Mouse (Mus musculus) left cerebral cortex, adult 11 months (tissue): ENCODE results near the gene Keg1.
A peak's percentile ranks its signal among the peaks of the same experiment; 100 is the strongest.
"Not testable (repeated sequence)": the region's sequence is repeated elsewhere in the genome, so short reads cannot be mapped to it uniquely, and the experiment has no call there.

Experiments
- DNase-seq: peaks from one replicate; pipeline ENCODE4 v3.0.0; 2022; ENCODE audit warnings: low spot score

Gene Keg1

DNA sequence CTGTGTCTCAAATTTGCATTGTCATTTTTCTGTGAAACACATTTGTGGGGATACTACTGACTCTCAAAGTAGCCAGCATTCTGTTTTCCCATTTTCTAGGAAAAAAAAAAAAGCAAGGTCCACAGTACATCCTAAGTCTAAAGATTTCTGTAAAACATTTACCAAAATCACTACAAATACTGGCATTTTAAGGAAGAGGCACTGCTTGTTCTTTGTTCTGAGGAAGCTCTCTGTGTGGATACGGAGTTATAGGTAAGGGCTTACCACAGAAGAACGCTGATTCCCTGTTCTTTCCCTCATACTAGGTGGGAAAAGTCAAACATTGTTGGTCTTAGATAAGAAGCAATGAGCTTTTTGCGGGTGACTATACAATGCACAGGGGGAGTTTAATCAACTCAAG is at the start of gene Keg1:
Gene Keg1 (plus strand): TSS at position 197 of the 400 bp plus-strand sequence.
- no peak for DNase-seq

GRCm38 (mm10) chr19:12649511-12649910 is 46.1 kb upstream of the Keg1 start:
- DNase-seq = no peak

- no peak for DNase-seq
These were observed 29.4 kb upstream of the Keg1 start for GRCm38 (mm10) chr19:12666156-12666555.

DNA sequence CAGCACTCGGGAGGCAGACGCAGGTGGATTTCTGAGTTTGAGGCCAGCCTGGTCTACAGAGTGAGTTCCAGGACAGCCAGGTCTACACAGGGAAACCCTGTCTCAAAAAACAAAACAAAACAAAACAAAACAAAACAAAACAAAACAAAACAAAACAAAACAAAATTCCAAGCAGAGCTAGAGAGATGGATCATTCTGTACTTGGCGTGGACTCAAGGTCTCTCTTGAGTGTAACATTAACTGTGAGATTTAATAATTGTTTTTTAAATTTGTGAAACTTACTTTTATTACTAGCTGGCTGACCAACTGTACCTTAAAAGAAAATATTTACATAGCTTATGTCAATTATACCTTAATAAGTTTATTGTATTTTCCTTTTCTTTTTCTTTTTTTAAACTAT is 27.0 kb upstream of the Keg1 start:
- not testable (repeated sequence) for DNase-seq

DNA sequence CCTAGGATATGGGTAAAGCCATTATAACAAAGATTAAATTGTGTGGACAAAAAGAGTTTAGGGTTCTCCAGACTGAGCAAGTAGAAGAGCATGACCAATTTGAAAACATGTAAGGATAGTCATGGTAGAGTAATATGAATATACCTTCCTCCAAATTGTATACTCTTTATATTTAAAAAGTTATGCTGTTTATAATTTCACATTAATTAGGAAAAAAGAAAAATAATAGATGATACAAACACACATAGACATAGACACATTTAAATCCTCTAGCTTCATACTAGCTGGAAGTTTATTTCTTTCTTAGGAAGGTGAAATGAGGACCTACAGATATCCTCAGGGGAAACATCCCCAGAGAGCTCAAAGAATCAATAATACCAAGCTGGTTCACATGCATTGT is 25.4 kb upstream of the Keg1 start, which contains the start of gene Olfr1442:
Gene Olfr1442 (plus strand): TSS at position 301 of the 400 bp plus-strand sequence.
- DNase-seq = no peak

GRCm38 (mm10) chr19:12671051-12671450 is 24.5 kb upstream of the Keg1 start:
- no peak for DNase-seq

DNA sequence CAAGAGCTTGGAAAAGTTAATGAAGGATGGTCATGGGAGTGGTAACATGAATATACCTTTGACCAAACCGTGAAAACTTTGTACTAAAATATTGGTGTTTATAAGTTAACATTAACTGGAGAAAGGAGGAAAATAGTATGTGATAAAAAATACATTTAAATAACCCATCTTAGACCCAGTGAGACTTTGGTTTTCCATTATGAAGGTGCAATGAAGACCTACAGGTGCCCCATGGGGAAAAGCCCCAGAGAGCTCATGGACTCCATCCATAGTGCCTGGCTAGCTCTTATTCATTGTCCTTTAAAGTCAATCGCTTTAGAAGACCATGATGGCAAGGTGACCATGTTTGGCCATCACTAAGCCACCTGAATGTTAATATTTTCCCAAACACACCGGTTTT is 17.8 kb upstream of the Keg1 start, which contains the start of gene Olfr1443:
Gene Olfr1443 (plus strand): TSS at position 301 of the 400 bp plus-strand sequence.
- DNase-seq = no peak

GRCm38 (mm10) chr19:12684638-12685037 is 10.9 kb upstream of the Keg1 start:
- DNase-seq = no peak

DNA sequence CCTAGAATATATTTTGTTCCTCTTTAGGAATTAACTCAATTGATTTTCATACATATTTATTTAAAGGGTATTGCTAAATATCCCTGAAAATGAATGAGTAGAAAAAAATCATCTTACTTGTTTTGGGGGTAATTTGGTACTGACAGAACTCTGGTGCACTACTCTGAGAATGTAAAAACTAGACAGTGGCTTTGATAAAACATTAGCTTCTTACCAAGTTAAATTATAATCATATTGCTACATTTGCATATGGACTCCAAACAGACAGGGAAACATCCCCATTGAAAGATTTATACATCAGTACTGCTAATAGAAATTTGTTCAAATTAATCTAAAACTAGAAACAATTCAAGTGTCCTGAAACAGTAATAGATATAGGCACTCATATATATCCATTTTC is 10.4 kb upstream of the Keg1 start:
- no peak for DNase-seq

DNA sequence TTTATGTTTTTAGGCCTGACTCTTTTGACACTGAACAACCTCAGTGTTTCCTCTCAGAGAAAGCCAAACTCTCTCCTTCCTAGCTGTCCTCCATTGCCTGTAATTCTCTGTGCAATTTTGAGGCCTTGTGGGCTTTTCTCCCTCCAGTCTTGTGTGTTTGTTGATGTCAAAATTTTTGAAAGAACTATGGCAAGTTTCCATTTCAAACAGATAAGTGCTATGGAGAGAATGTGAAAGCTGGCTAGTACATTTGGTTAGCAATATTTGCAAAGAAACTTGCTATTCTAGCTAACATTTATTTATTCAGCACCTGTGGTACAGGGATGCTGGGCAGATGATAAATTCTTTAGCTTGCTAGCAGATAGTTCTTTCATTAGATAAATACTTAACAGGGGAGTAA is 635 bp downstream of the Keg1 start:
- DNase-seq = no peak

GRCm38 (mm10) chr19:12708458-12708857 is 12.9 kb downstream of the Keg1 start:
- no peak for DNase-seq

DNA sequence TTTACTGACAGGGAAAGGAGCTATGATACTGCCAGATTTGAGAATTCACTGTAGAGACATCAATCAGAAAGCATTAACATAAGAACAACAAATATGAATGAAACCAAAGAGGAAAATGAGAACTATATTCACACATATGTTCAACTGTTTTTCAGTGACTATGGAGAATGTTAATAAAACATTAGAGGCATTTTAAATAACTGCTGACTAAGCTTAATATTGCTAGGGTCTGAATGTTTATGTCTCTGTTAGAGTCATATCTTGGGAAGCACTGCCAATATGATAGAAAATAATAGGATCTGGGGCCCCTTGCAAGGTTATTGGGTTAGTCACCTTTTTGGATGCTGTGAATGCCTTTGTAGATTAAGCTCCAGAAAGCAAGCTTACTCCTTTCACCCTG is 13.4 kb downstream of the Keg1 start:
- no peak for DNase-seq

- DNase-seq = no peak
These were observed 23.6 kb downstream of the Keg1 start for GRCm38 (mm10) chr19:12719189-12719588.

DNA sequence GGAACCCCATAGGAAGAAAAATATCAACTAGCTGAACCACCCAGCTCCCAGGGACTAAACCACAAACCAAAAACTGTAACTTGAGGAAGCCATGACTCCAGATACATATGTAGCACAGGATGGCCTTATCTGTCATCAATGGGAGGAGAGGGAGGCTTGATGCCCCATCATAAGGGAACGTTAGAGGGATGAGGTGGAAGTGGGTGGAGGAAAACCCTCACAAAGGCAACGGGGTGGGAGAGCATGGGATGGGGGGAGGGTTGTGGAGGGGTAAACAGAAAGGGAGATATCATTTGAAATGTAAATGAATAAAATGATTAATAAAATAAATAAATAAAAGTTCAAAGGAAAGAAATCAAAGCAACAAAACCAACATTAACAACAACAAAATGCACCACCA is 24.9 kb downstream of the Keg1 start:
- no peak for DNase-seq

DNA sequence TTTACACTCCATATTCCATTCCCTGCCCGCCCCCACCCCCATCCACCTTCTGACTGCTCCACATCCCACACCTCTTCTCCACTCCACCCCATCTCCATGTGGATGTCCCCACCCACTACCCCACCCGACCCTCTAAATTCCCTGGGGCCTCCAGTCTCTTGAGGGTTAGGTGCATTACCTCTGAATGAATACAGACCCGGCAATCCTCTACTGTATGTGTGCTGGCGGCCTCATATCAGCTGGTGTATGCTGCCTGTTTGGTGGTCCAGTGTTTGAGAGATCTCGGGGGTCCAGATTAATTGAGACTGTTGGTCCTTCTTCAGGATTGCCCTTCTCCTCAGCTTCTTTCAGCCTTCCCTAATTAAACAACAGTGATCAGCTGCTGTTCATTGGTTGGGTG is 25.3 kb downstream of the Keg1 start:
- DNase-seq = not testable (repeated sequence)

DNA sequence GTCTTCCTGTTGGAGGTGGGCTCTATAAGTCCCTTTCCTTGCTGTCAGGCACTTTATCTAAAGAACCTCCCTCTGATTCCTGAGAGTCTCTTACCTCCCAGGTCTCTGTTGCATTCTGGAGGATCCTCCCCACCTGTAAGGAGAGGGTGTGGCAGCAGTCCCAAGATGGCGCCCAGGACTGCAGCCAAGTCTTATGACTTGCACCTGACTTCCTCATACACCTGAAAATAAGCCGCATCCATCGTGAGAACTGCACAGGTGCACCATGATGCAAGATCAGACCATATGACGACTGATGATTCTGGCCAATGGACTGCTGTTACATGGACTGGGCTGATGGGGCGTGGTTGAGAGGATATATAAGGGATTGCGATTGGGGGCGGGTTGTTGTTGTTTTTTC is 26.0 kb downstream of the Keg1 start:
- DNase-seq = not testable (repeated sequence)

DNA sequence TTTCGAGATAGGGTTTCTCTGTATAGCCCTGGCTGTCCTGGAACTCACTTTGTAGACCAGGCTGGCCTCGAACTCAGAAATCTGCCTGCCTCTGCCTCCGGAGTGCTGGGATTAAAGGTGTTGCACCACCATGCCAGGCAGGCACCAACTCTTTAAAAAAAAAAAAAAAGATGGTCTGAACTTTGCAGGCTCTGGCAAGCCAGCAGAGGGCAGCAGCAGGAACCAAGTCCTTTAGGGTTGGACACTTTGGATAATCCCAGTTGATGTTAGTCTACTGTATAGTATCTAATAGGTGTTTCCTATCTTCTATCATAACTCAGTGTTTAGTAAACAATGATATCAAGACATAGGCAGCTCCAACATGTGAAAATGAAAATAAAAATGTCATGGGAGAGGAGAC is 26.7 kb downstream of the Keg1 start:
- no peak for DNase-seq

GRCm38 (mm10) chr19:12725851-12726250 is 30.3 kb downstream of the Keg1 start:
- no peak for DNase-seq

DNA sequence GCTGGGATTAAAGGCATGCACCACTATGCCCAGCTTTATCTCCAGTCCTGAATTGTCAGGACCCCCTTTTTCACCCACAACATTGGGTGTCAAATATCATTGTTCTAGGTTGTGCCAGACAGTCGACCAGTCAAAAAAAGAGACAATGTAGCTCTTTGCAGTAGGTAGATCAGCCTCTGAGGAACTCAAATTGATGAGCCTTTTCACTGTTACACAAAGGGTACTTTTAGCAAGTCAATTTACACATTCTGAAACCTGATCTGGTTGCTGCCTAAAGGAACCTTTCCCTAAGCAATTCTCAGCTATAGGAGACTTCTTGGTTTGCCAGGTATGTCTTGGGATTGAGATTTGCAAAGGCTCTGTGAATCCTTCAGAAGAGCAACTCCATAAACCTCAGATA is 35.5 kb downstream of the Keg1 start:
- no peak for DNase-seq

DNA sequence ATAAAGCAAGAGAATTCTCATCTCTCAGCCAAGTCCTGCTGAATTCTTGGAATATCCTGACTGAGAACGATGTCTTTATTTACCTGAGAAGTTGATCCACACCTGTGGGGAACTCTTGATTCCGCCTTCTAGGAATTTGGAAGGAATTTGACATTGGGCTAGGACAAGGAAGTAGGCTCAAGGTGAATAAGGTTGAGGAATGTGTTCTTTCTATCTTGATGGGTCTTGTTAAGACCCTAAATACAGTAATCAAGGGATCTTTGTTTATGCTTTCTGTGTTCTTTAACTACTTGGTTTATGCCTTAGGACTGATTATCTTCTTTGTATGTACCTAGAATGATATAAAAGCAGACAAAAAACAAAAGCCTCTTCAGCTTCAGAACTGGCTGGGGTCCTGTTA is 36.4 kb downstream of the Keg1 start:
- DNase-seq = no peak

DNA sequence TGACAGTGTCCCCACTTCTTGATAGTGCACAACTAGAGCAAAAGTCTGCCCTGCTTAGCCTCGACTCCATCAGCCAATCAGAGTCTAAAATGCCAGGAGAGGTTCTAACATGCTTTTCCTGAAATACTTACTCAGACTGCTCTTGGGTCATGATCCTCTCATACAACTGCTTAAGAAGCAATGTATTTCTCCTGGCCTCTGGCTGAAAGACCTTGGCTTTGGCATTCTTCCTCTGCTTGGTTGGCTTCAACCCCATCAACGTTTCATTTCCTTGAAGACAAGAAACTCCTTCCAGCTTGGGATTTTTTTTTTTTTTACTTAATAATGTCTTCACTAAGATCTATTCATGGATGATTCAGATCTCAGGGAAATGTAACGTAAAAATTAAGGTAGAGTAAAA is 60.7 kb downstream of the Keg1 start:
- no peak for DNase-seq

GRCm38 (mm10) chr19:12758936-12759478 is 63.4 kb downstream of the Keg1 start:
- DNase-seq = no peak

DNA sequence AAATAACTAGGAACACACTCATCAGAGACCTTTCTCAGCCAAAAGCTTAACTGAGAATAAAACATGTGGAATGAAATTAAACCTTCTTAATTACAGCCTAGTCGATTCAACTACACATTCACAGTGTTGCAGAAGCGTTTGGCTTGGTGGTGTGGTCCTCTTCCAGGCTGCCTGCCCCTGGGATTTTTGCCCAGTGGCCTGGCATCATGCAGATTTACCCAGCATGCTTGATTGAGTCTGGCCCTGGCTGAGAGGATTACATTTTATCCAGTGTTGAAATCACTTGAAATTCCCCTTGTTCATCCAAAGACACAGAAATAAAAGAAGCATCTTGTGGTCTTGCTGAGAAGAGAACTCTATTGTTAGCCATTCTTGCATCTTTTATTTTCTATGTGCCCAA is 64.1 kb downstream of the Keg1 start:
- peak; percentile 39 for DNase-seq
